Mouse (Mus musculus) olfactory bulb, adult 2 months (tissue): ENCODE results near the gene Crygb. TPM values are rescaled to one million over a fixed set of nuclear protein-coding genes. Genes with fewer than 3 reads are reported as not detected.

ENCODE experiments used
- H3K27ac ChIP-seq: fragments of 200-500 bp; 2 replicates; pipeline ENCODE4 v1.5.1; 2012; ENCODE audit warnings: low read depth, low read length; ENCODE audit not compliant: insufficient read depth
- H3K4me1 ChIP-seq: fragments of 200-500 bp; 2 replicates; pipeline ENCODE4 v1.6.1; 2012; ENCODE audit warnings: low read length; ENCODE audit not compliant: control insufficient read depth, insufficient read depth
- H3K4me3 ChIP-seq: fragments of 200-500 bp; 2 replicates; pipeline ENCODE4 v1.5.1; 2012; ENCODE audit warnings: mild to moderate bottlenecking, low read depth, low read length, moderate library complexity; ENCODE audit not compliant: insufficient read depth
- CTCF ChIP-seq: fragments of 200-500 bp; IDR thresholded peaks from 2 replicates; pipeline ENCODE4 v1.5.1; 2012; ENCODE audit warnings: low read depth, mild to moderate bottlenecking, low read length, moderate library complexity; ENCODE audit not compliant: insufficient read depth
- POLR2A ChIP-seq: fragments of 200-500 bp; IDR thresholded peaks from 2 replicates; pipeline ENCODE4 v1.6.1; 2012; ENCODE audit warnings: mild to moderate bottlenecking, low read depth, low read length, moderate library complexity; ENCODE audit not compliant: insufficient read depth
- WGBS: fragments of 180-500 bp; shearing (Covaris S2); methylation state at CpG from one replicate; pipeline ENCODE4 v1.1.7; 2018; 5-methylcytosine and 5-hydroxymethylcytosine counted together
- polyA plus RNA-seq: library from polyadenylated mRNA; stranded (reverse); fragments of >200 nt; gene quantifications from 2 replicates; pipeline ENCODE4 v1.2.4, GENCODE M21; 2012; ENCODE audit warnings: low replicate concordance; ENCODE audit not compliant: missing spikeins, insufficient read depth, insufficient read length

The Crygb gene
- polyA plus RNA-seq, 1 experiment: not detected

- Histone ChIP-seq H3K4me1 (no peaks in the 10 kb centered on the region), H3K4me3 (no peak overlapping the region), H3K27ac (no peak overlapping the region)
- WGBS: 52% methylated on average over 12 of the region's 12 CpGs
- TF ChIP-seq CTCF: no peak
- no peak for TF ChIP-seq POLR2A
Observed at GRCm38 (mm10) chr1:65048781-65049180, 33.3 kb downstream of the Crygb start.

GRCm38 (mm10) chr1:65046401-65047109 is 35.5 kb downstream of the Crygb start:
- TF ChIP-seq CTCF (no peak), POLR2A (no peak)
- no peaks in the 10 kb centered on the region for H3K4me1 ChIP-seq
- H3K27ac ChIP-seq: no peak overlapping the region
- WGBS: 38% methylated on average over 8 of the region's 8 CpGs
- H3K4me3 ChIP-seq: no peak overlapping the region

GRCm38 (mm10) chr1:65043433-65043832 is 38.7 kb downstream of the Crygb start:
- no peak overlapping the region for H3K4me3 ChIP-seq
- no peak overlapping the region for H3K27ac ChIP-seq
- no peaks in the 10 kb centered on the region for H3K4me1 ChIP-seq
- 88% methylated on average over 2 of the region's 2 CpGs for WGBS
- TF ChIP-seq CTCF: no peak
- TF ChIP-seq POLR2A: no peak

- TF ChIP-seq POLR2A (no peak), CTCF (no peak)
Observed at GRCm38 (mm10) chr1:65041837-65042236, 40.3 kb downstream of the Crygb start.

GRCm38 (mm10) chr1:65040806-65041205 is 41.3 kb downstream of the Crygb start:
- H3K4me1 ChIP-seq: no peaks in the 10 kb centered on the region
- H3K4me3 ChIP-seq: no peak overlapping the region
- TF ChIP-seq POLR2A (no peak), CTCF (no peak)
- H3K27ac ChIP-seq: no peak overlapping the region
- WGBS: 78% methylated on average over 6 of the region's 6 CpGs

More at GRCm38 (mm10) chr1:65041837-65042236, 40.3 kb downstream of the Crygb start:
- Histone ChIP-seq H3K4me1 (no peaks in the 10 kb centered on the region), H3K4me3 (no peak overlapping the region), H3K27ac (no peak overlapping the region)
- WGBS: 97% methylated on average over 3 of the region's 3 CpGs

GRCm38 (mm10) chr1:65039679-65040078 is 42.4 kb downstream of the Crygb start:
- Histone ChIP-seq H3K4me3 (no peak overlapping the region), H3K27ac (no peak overlapping the region), H3K4me1 (no peaks in the 10 kb centered on the region)
- TF ChIP-seq POLR2A (no peak), CTCF (no peak)
- 83% methylated on average over 3 of the region's 3 CpGs for WGBS

- TF ChIP-seq CTCF: no peak
- TF ChIP-seq POLR2A: no peak
- Histone ChIP-seq H3K4me3 (no peak overlapping the region), H3K4me1 (no peaks in the 10 kb centered on the region), H3K27ac (no peak overlapping the region)
- WGBS: 86% methylated on average over 2 of the region's 2 CpGs
Observed at GRCm38 (mm10) chr1:65037542-65037941, 44.5 kb downstream of the Crygb start.

GRCm38 (mm10) chr1:65035513-65035912 is 46.6 kb downstream of the Crygb start:
- Histone ChIP-seq H3K4me3 (no peak overlapping the region), H3K4me1 (no peaks in the 10 kb centered on the region), H3K27ac (no peak overlapping the region)
- TF ChIP-seq POLR2A: no peak
- WGBS: 26% methylated on average over 3 of the region's 3 CpGs

- TF ChIP-seq POLR2A: no peak
- no peak for TF ChIP-seq CTCF
- Histone ChIP-seq H3K4me1 (no peaks in the 10 kb centered on the region), H3K4me3 (no peak within 1 kb of the TSS), H3K27ac (no peak within 1 kb of the TSS)
Observed at GRCm38 (mm10) chr1:65032641-65033040, 49.4 kb downstream of the Crygb start, which contains the start of gene Akr1cl. Akr1cl (minus strand) TSS chr1:65032759.

Other genes with a start within 250 kb of the Crygb start
- not detected in 2 replicates for gene Plekhm3, start 125.5 kb downstream of the Crygb start, polyA plus RNA-seq
- gene Akr1cl, start 49.5 kb downstream of the Crygb start, polyA plus RNA-seq: not detected in 2 replicates
- gene Cryge, start 31.1 kb downstream of the Crygb start, polyA plus RNA-seq: not detected in 2 replicates
- not detected in 2 replicates for gene Crygd, start 18.8 kb downstream of the Crygb start, polyA plus RNA-seq
- not detected in 2 replicates for gene Crygc, start 8.6 kb downstream of the Crygb start, polyA plus RNA-seq
- gene Cryga, start 21.1 kb upstream of the Crygb start, polyA plus RNA-seq: not detected in 2 replicates
- gene Gm28845, start 37.3 kb upstream of the Crygb start, polyA plus RNA-seq: not detected in 2 replicates
- not detected in 2 replicates for gene D630023F18Rik, start 40.9 kb upstream of the Crygb start, polyA plus RNA-seq
- not detected in 2 replicates for gene Idh1, start 104.2 kb upstream of the Crygb start, polyA plus RNA-seq
- gene Pikfyve, start 104.4 kb upstream of the Crygb start, polyA plus RNA-seq: not detected in 2 replicates
- not detected in 2 replicates for gene Pth2r, start 199.8 kb upstream of the Crygb start, polyA plus RNA-seq